Mouse (Mus musculus) liver (tissue): ENCODE data around the gene Pdgfc.
A peak's percentile ranks its signal among the peaks of the same experiment; 100 is the strongest.
"Not testable (repeated sequence)": the region's sequence is repeated elsewhere in the genome, so short reads cannot be mapped to it uniquely, and the experiment has no call there.

Experiments used
- DNase-seq: peaks from one replicate; pipeline ENCODE4 v3.0.0-alpha.2; 2020; ENCODE audit warnings: mixed read lengths

Gene Pdgfc

GRCm38 (mm10) chr3:81046652-81047607 is 10.7 kb downstream of the Pdgfc start:
- DNase-seq, result no peak

- no peak for DNase-seq
These were observed 15.3 kb downstream of the Pdgfc start for GRCm38 (mm10) chr3:81051522-81051921.

GRCm38 (mm10) chr3:81052422-81052821 is 16.2 kb downstream of the Pdgfc start:
- no peak for DNase-seq

- DNase-seq, result no peak
These were observed 17.9 kb downstream of the Pdgfc start for GRCm38 (mm10) chr3:81054074-81054473.

GRCm38 (mm10) chr3:81057719-81058118 is 21.5 kb downstream of the Pdgfc start:
- no peak for DNase-seq

- DNase-seq, result no peak
These were observed 22.4 kb downstream of the Pdgfc start for GRCm38 (mm10) chr3:81058527-81059031.

- no peak for DNase-seq
These were observed 32.3 kb downstream of the Pdgfc start for GRCm38 (mm10) chr3:81068550-81068949.

- no peak for DNase-seq
These were observed 64.9 kb downstream of the Pdgfc start for GRCm38 (mm10) chr3:81101136-81101535.

- DNase-seq, result peak; percentile 38
These were observed 66.1 kb downstream of the Pdgfc start for GRCm38 (mm10) chr3:81102158-81102876.

GRCm38 (mm10) chr3:81102877-81103420 is 66.7 kb downstream of the Pdgfc start:
- DNase-seq, result no peak

- no peak for DNase-seq
These were observed 71.3 kb downstream of the Pdgfc start for GRCm38 (mm10) chr3:81107515-81107914.

GRCm38 (mm10) chr3:81110968-81111367 is 74.8 kb downstream of the Pdgfc start:
- DNase-seq, result no peak

- DNase-seq, result no peak
These were observed 76.7 kb downstream of the Pdgfc start for GRCm38 (mm10) chr3:81112892-81113291.

GRCm38 (mm10) chr3:81120664-81121063 is 84.4 kb downstream of the Pdgfc start:
- no peak for DNase-seq

GRCm38 (mm10) chr3:81121731-81122130 is 85.5 kb downstream of the Pdgfc start:
- no peak for DNase-seq

- DNase-seq, result no peak
These were observed 87.2 kb downstream of the Pdgfc start for GRCm38 (mm10) chr3:81123461-81123860.

GRCm38 (mm10) chr3:81127013-81127412 is 90.8 kb downstream of the Pdgfc start:
- DNase-seq, result no peak

- no peak for DNase-seq
These were observed 100.8 kb downstream of the Pdgfc start for GRCm38 (mm10) chr3:81136985-81137384.

- DNase-seq, result not testable (repeated sequence)
These were observed 101.8 kb downstream of the Pdgfc start for GRCm38 (mm10) chr3:81138030-81138429.

- DNase-seq, result no peak
These were observed 107.5 kb downstream of the Pdgfc start for GRCm38 (mm10) chr3:81143730-81144129.

GRCm38 (mm10) chr3:81149109-81149521 is 112.9 kb downstream of the Pdgfc start:
- DNase-seq, result no peak

GRCm38 (mm10) chr3:81150228-81150627 is 114.0 kb downstream of the Pdgfc start:
- DNase-seq, result no peak

GRCm38 (mm10) chr3:81154420-81154819 is 118.2 kb downstream of the Pdgfc start:
- DNase-seq, result no peak
